Mouse (Mus musculus): Measurements from ENCODE around the gene Dnaaf5.

The Dnaaf5 gene

DNA sequence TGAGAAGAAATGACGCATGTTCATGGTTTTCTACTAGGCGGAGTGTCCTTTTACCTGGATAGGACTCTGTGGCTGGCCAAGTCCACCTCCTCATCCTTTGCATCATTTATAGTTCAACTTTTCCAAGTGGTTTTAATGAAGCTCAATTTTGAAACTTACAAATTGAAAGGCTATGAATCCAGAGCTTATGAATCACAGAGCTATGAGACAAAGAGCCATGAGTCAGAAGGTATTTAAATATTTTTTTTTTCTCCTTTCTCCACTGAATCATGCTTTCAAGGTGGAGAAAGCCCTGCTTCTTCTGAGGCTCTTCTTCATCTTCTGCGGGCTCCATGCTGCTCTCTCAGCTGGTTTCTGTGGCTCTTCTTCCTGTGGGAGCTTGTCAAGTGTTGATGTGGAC lies 79.7 kb downstream of the Dnaaf5 start:
- no peak for DNase-seq (ENCODE audit: low read depth)

DNA sequence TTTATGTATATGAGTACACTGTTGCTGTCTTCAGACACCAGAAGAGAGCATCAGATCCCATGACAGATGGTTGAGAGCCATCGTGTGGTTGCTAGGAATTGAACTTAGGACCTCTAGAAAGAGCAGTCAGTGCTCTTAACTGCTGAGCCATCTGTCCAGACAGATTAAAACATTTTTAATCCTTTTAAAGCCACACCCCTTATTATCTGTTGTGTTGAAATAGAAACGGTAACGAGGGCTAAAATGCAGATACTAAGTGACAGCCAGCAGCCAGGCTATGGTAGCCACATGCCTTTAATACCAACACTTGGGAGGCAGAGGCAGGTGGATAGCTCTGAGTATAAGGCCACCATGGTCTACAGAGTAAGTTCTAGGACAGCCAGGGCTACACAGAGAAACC lies 82.1 kb downstream of the Dnaaf5 start:
- no peak for DNase-seq (ENCODE audit: low read depth)

DNA sequence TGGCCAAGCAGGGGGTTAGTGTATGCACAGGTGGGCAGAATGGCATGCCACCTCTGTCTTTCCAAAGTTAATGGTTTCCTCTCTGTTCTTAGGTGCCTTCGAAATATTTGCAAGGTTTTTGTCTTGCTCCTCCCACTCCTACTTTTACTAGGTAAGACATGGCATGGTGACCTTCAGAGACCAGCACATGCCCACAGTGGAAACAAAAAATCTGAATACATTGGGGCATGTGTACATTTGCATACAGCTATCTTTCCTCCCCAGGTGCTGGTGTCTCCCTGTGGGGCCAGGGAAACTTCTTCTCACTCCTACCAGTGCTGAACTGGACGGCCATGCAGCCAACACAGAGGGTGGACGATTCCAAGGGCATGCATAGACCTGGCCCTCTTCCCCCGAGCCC lies 84.4 kb downstream of the Dnaaf5 start:
- no peak for DNase-seq (ENCODE audit: low read depth)
